Mouse (Mus musculus) small intestine, adult 2 months (tissue): Measurements from ENCODE around the gene Gm43720. TPM values are rescaled to one million over a fixed set of nuclear protein-coding genes. Genes with fewer than 3 reads are reported as not detected.

Experiments used
- H3K27ac ChIP-seq: fragments of 200-500 bp; 2 replicates; pipeline ENCODE4 v1.5.1; 2012; ENCODE audit warnings: low read depth, low read length, control low read depth, inconsistent platforms; ENCODE audit not compliant: insufficient read depth
- H3K27me3 ChIP-seq: fragments of 200-500 bp; 2 replicates; pipeline ENCODE4 v1.6.1; 2012; ENCODE audit warnings: mild to moderate bottlenecking, moderate library complexity, low read length, inconsistent platforms; ENCODE audit not compliant: control insufficient read depth, insufficient read depth
- H3K36me3 ChIP-seq: fragments of 200-500 bp; 2 replicates; pipeline ENCODE4 v1.6.1; 2012; ENCODE audit warnings: mild to moderate bottlenecking, low read length, control low read depth, inconsistent platforms; ENCODE audit not compliant: control insufficient read depth, insufficient read depth
- H3K4me1 ChIP-seq: fragments of 200-500 bp; 2 replicates; pipeline ENCODE4 v1.6.1; 2012; ENCODE audit warnings: low read length, inconsistent platforms, mixed read lengths; ENCODE audit not compliant: control insufficient read depth, insufficient read depth, insufficient read length
- H3K4me3 ChIP-seq: fragments of 200-500 bp; 2 replicates; pipeline ENCODE4 v1.5.1; 2012; ENCODE audit warnings: low read depth, mild to moderate bottlenecking, control low read depth, inconsistent platforms, low read length, moderate library complexity
- CTCF ChIP-seq: fragments of 200-500 bp; IDR thresholded peaks from 2 replicates; pipeline ENCODE4 v1.5.1; 2012; ENCODE audit warnings: low read depth, mild to moderate bottlenecking, control low read depth, inconsistent platforms, low read length, moderate library complexity, mixed read lengths; ENCODE audit not compliant: insufficient replicate concordance, insufficient read length; ENCODE audit errors: extremely low read depth
- POLR2A ChIP-seq: fragments of 200-500 bp; IDR thresholded peaks from 2 replicates; pipeline ENCODE4 v1.6.1; 2012; ENCODE audit warnings: low read depth, mild to moderate bottlenecking, control low read depth, inconsistent platforms, low read length, moderate library complexity
- WGBS: fragments of 180-500 bp; shearing (Covaris S2); methylation state at CpG from one replicate; pipeline ENCODE4 v1.1.7; 2018; 5-methylcytosine and 5-hydroxymethylcytosine counted together
- polyA plus RNA-seq: library from polyadenylated mRNA; depleted of rRNA; stranded (reverse); fragments of >200 nt; gene quantifications from 2 replicates; pipeline ENCODE4 v1.2.3, GENCODE M21; 2012

Gene Gm43720
- polyA plus RNA-seq, 1 experiment, result not detected

DNA sequence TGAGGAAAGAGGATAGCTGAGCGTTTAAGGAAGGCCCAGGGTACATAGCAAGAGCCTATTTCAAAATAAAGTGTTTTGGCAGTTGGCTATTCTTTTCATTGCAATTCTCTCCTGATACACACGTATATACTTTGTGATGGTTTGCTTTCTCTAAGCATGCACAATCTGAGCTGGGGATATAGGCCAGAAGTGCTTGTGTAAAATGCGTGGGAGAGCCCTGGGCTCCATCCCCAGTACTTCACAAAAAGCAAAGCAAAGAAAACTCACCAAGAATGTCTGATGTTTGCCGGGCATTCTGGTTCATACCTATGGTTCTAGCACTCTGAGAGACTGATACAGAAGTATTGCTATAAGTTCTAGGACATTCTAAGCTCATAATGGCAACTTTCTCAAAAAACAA, 10.8 kb downstream of the Gm43720 start:
- TF ChIP-seq CTCF (no peak), POLR2A (no peak)
- Histone ChIP-seq H3K27ac (no peak overlapping the region), H3K36me3 (no peaks in the 10 kb centered on the region), H3K4me1 (peaks cover 3% of the 10 kb centered on the region; the same call in 1 of the 2 replicates), H3K27me3 (no peaks in the 10 kb centered on the region), H3K4me3 (no peak overlapping the region)
- WGBS, result 81% methylated on average over 4 of the region's 4 CpGs

GRCm38 (mm10) chr5:138267114-138267513, 12.6 kb downstream of the Gm43720 start:
- no peak for TF ChIP-seq CTCF
- TF ChIP-seq POLR2A, result no peak
- H3K4me3 ChIP-seq, result no peak overlapping the region
- WGBS, result 87% methylated on average over 3 of the region's 3 CpGs

GRCm38 (mm10) chr5:138265712-138266111, 14.0 kb downstream of the Gm43720 start:
- 96% methylated on average over 4 of the region's 4 CpGs for WGBS
- Histone ChIP-seq H3K27ac (no peak overlapping the region), H3K4me3 (no peak overlapping the region), H3K36me3 (peaks cover 12% of the 10 kb centered on the region), H3K4me1 (peaks cover 9% of the 10 kb centered on the region; the same call in 1 of the 2 replicates), H3K27me3 (no peaks in the 10 kb centered on the region)
- no peak for TF ChIP-seq POLR2A
- no peak for TF ChIP-seq CTCF

More at GRCm38 (mm10) chr5:138267114-138267513, 12.6 kb downstream of the Gm43720 start:
- H3K27me3 ChIP-seq, result no peaks in the 10 kb centered on the region
- no peak overlapping the region for H3K27ac ChIP-seq
- H3K36me3 ChIP-seq, result no peaks in the 10 kb centered on the region
- peaks cover 9% of the 10 kb centered on the region; the same call in 1 of the 2 replicates for H3K4me1 ChIP-seq

- peaks cover 9% of the 10 kb centered on the region; the same call in 1 of the 2 replicates for H3K4me1 ChIP-seq
- H3K36me3 ChIP-seq, result peaks cover 26% of the 10 kb centered on the region
- peak overlapping the region; percentile 94 for H3K4me3 ChIP-seq
- 9% methylated on average over 6 of the region's 6 CpGs for WGBS
- 0 out of 2 replicates have a peak overlapping the region, but pooled peaks have one; percentile 18 for H3K27ac ChIP-seq
- TF ChIP-seq CTCF (no peak), POLR2A (no peak)
- H3K27me3 ChIP-seq, result no peaks in the 10 kb centered on the region
Observed at GRCm38 (mm10) chr5:138264207-138264578, 15.6 kb downstream of the Gm43720 start.

GRCm38 (mm10) chr5:138263260-138264206, 16.2 kb downstream of the Gm43720 start, which contains the start of gene BC037034:
BC037034 (minus strand) TSS chr5:138264033.
- Histone ChIP-seq H3K4me1 (peaks cover 9% of the 10 kb centered on the region; the same call in 1 of the 2 replicates), H3K4me3 (peak within 1 kb of the TSS; percentile 94), H3K27ac (peak within 1 kb of the TSS; percentile 67), H3K27me3 (no peaks in the 10 kb centered on the region), H3K36me3 (peaks cover 32% of the 10 kb centered on the region)
- WGBS, result 1% methylated on average over 70 of the region's 71 CpGs
- TF ChIP-seq POLR2A, result peak; percentile 92
- TF ChIP-seq CTCF, result no peak

DNA sequence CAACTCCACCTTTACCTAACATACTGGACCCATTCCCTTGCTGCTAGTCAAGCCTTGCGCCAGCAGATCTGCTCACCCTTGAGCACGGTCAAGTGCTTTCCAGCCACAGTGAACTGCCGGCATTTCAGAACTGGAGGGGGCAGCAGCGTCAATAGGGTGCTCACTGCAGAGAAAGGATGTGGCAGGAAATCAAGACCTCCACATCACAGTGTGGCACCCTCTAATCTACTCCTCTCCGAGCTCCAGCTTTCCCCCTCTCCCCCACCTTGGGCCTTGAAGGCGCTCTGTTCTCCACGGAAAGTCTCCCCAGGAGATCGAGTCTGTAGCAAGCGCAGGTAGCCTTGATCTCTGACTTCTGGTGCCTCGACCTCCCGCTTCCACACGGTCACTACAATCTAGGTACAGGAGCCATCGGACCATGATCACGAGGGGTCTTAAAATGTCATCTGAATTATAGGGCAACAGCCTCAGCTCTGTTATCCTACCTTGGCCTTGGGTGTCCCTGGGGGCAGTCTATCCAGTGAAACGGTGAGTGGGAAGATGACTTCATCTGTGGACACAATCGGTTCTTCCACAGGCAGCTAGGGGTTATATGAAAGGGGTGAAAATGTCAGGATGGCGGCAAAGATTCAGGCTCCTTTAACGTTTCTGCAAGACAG, 17.0 kb downstream of the Gm43720 start:
- WGBS, result 64% methylated on average over 18 of the region's 18 CpGs
- Histone ChIP-seq H3K36me3 (peaks cover 33% of the 10 kb centered on the region), H3K27me3 (no peaks in the 10 kb centered on the region), H3K4me1 (peaks cover 9% of the 10 kb centered on the region; the same call in 1 of the 2 replicates), H3K4me3 (peak overlapping the region; percentile 94), H3K27ac (no peak overlapping the region; the same call in 1 of the 2 replicates)
- no peak for TF ChIP-seq POLR2A
- no peak for TF ChIP-seq CTCF

GRCm38 (mm10) chr5:138262001-138262400, 17.8 kb downstream of the Gm43720 start:
- peak overlapping the region; percentile 94; the same call in 1 of the 2 replicates for H3K4me3 ChIP-seq
- H3K27me3 ChIP-seq, result no peaks in the 10 kb centered on the region
- H3K4me1 ChIP-seq, result peaks cover 12% of the 10 kb centered on the region; the same call in 1 of the 2 replicates
- TF ChIP-seq CTCF (no peak), POLR2A (no peak)
- H3K27ac ChIP-seq, result no peak overlapping the region; the same call in 1 of the 2 replicates
- H3K36me3 ChIP-seq, result peaks cover 35% of the 10 kb centered on the region
- WGBS, result 76% methylated on average over 4 of the region's 4 CpGs
